Mouse (Mus musculus) CH12.LX (cell line): ENCODE data around the gene Atr. TPM values are rescaled to one million over a fixed set of nuclear protein-coding genes. Genes with fewer than 3 reads are reported as not detected.
A peak's percentile ranks its signal among the peaks of the same experiment; 100 is the strongest.

Source experiments
- DNase-seq: peaks from one replicate; pipeline ENCODE4 v3.0.0-alpha.2; 2013; ENCODE audit errors: extremely low read depth
- H3K27ac ChIP-seq: 2 replicates; pipeline ENCODE4 v1.5.1; 2012; ENCODE audit warnings: low read depth, mild to moderate bottlenecking, control low read depth, moderate library complexity; ENCODE audit not compliant: insufficient read depth
- H3K27me3 ChIP-seq: replicated peaks from 2 replicates; pipeline ENCODE3; 2012; ENCODE audit warnings: inconsistent platforms
- H3K36me3 ChIP-seq, 2 experiments: replicated peaks in 1 of 2; 2 replicates each; pipeline versions ENCODE3 to v1.6.1; 2012; ENCODE audit warnings: inconsistent platforms in 1 of 2, low read length in 1 of 2, mild to moderate bottlenecking in 1 of 2, mixed read lengths in 1 of 2, moderate library complexity in 1 of 2; ENCODE audit not compliant: control insufficient read depth in 1 of 2, insufficient read depth in 1 of 2
- H3K4me1 ChIP-seq, 2 experiments: 2 replicates each; pipeline ENCODE4 v1.6.1; 2012; ENCODE audit warnings: inconsistent platforms in 1 of 2, moderate library complexity in 1 of 2; ENCODE audit not compliant: insufficient read depth in 2 of 2, control insufficient read depth in 1 of 2
- H3K4me2 ChIP-seq: 2 replicates; pipeline ENCODE4 v1.6.1; 2012; ENCODE audit warnings: low read depth, mild to moderate bottlenecking, control low read depth; ENCODE audit not compliant: poor library complexity, insufficient read depth, severe bottlenecking
- H3K4me3 ChIP-seq, 3 experiments: fragments of 150-350 bp in 1 of 3; sonication (generic) in 1 of 3; replicated peaks in 1 of 3; 2 replicates each; pipeline versions ENCODE3 to v1.5.1; 2011 to 2012; ENCODE audit warnings: low read depth in 2 of 3, low read length in 2 of 3, mild to moderate bottlenecking in 2 of 3, moderate library complexity in 2 of 3, control low read depth in 1 of 3, improper control_type of control experiment in 1 of 3, inconsistent platforms in 1 of 3, mixed read lengths in 1 of 3; ENCODE audit not compliant: poor library complexity in 1 of 3
- H3K79me2 ChIP-seq: replicated peaks from 2 replicates; pipeline ENCODE4 v1.6.1; 2012; ENCODE audit warnings: mild to moderate bottlenecking, moderate library complexity; ENCODE audit not compliant: control insufficient read depth, poor library complexity, insufficient read depth, severe bottlenecking; ENCODE audit errors: extremely low read depth
- H3K9ac ChIP-seq: 2 replicates; pipeline ENCODE4 v1.6.1; 2012; ENCODE audit warnings: low read depth, mild to moderate bottlenecking, control low read depth, moderate library complexity; ENCODE audit not compliant: insufficient read depth
- H3K9me3 ChIP-seq: replicated peaks from 2 replicates; pipeline ENCODE3; 2012; ENCODE audit warnings: low read length, inconsistent platforms, mixed read lengths
- CHD1 ChIP-seq: IDR thresholded peaks from 2 replicates; pipeline ENCODE4 v1.6.1; 2012; ENCODE audit warnings: low read depth, low read length, improper control_type of control experiment, inconsistent platforms
- CHD2 ChIP-seq: IDR thresholded peaks from 2 replicates; pipeline ENCODE4 v1.6.1; 2011; ENCODE audit warnings: low read length, improper control_type of control experiment
- CTCF ChIP-seq, 2 experiments: IDR thresholded peaks in 1 of 2; conservative IDR thresholded peaks in 1 of 2; 2 replicates each; pipeline ENCODE4 v1.5.1; 2011 to 2012; ENCODE audit warnings: low read depth in 2 of 2, low read length in 2 of 2, improper control_type of control experiment in 1 of 2, inconsistent platforms in 1 of 2, mild to moderate bottlenecking in 1 of 2, moderate library complexity in 1 of 2
- EP300 ChIP-seq: IDR thresholded peaks from 2 replicates; pipeline ENCODE4 v1.6.1; 2011; ENCODE audit warnings: low read length, improper control_type of control experiment
- HCFC1 ChIP-seq: IDR thresholded peaks from 2 replicates; pipeline ENCODE4 v1.6.1; 2012; ENCODE audit warnings: low read depth, mild to moderate bottlenecking, inconsistent platforms, low read length, improper control_type of control experiment
- IRF4 ChIP-seq: IDR thresholded peaks from 2 replicates; pipeline ENCODE4 v1.6.1; 2014; ENCODE audit warnings: low read depth, mild to moderate bottlenecking, inconsistent platforms, low read length, improper control_type of control experiment
- JUN ChIP-seq: IDR thresholded peaks from 2 replicates; pipeline ENCODE4 v1.6.1; 2011; ENCODE audit warnings: low read depth, mild to moderate bottlenecking, low read length, improper control_type of control experiment, moderate library complexity; ENCODE audit not compliant: insufficient read depth
- JUND ChIP-seq: conservative IDR thresholded peaks from 2 replicates; pipeline ENCODE4 v1.6.1; 2011; ENCODE audit warnings: low read depth, low read length, improper control_type of control experiment
- MAFK ChIP-seq: IDR thresholded peaks from 2 replicates; pipeline ENCODE4 v1.6.1; 2011; ENCODE audit warnings: low read length, improper control_type of control experiment; ENCODE audit not compliant: insufficient replicate concordance
- MAX ChIP-seq: IDR thresholded peaks from 2 replicates; pipeline ENCODE4 v1.6.1; 2011; ENCODE audit warnings: low read length, improper control_type of control experiment
- MAZ ChIP-seq: IDR thresholded peaks from 2 replicates; pipeline ENCODE4 v1.6.1; 2012; ENCODE audit warnings: low read depth, mild to moderate bottlenecking, inconsistent platforms, low read length, improper control_type of control experiment, moderate library complexity
- NELFE ChIP-seq: IDR thresholded peaks from 2 replicates; pipeline ENCODE4 v1.6.1; 2011; ENCODE audit warnings: low read depth, low read length, improper control_type of control experiment
- PAX5 ChIP-seq: IDR thresholded peaks from 2 replicates; pipeline ENCODE4 v1.6.1; 2012; ENCODE audit warnings: low read length, inconsistent platforms, mixed read lengths
- POLR2A ChIP-seq: IDR thresholded peaks from 2 replicates; pipeline ENCODE4 v1.6.1; 2011; ENCODE audit warnings: low read depth, mild to moderate bottlenecking, improper control_type of control experiment, low read length
- RAD21 ChIP-seq: IDR thresholded peaks from 2 replicates; pipeline ENCODE4 v1.6.1; 2011; ENCODE audit warnings: low read depth, mild to moderate bottlenecking, low read length, improper control_type of control experiment, moderate library complexity
- RCOR1 ChIP-seq: conservative IDR thresholded peaks from 2 replicates; pipeline ENCODE4 v1.6.1; 2012; ENCODE audit warnings: low read depth, mild to moderate bottlenecking, inconsistent platforms, low read length, improper control_type of control experiment
- SMC3 ChIP-seq: IDR thresholded peaks from 2 replicates; pipeline ENCODE4 v1.6.1; 2011; ENCODE audit warnings: low read depth, low read length, improper control_type of control experiment
- TBP ChIP-seq: conservative IDR thresholded peaks from 2 replicates; pipeline ENCODE4 v1.6.1; 2011; ENCODE audit warnings: low read depth, low read length, improper control_type of control experiment
- USF2 ChIP-seq: conservative IDR thresholded peaks from 2 replicates; pipeline ENCODE4 v1.6.1; 2011; ENCODE audit warnings: low read depth, low read length, improper control_type of control experiment
- ZC3H11A ChIP-seq: IDR thresholded peaks from 2 replicates; pipeline ENCODE4 v1.6.1; 2012; ENCODE audit warnings: low read depth, mild to moderate bottlenecking, inconsistent platforms, low read length, improper control_type of control experiment
- ZKSCAN1 ChIP-seq: IDR thresholded peaks from 2 replicates; pipeline ENCODE4 v1.6.1; 2012; ENCODE audit warnings: low read depth, inconsistent platforms, low read length, improper control_type of control experiment, borderline replicate concordance
- dilution Hi-C: fragments of 300-500 bp; cut with MboI; formaldehyde crosslinking; loops from 2 replicates; pipeline ENCODE4 v1.14.3; 2020; ENCODE audit warnings: low sequenced_read_pairs; ENCODE audit not compliant: extremely low pct_unique_long_range_greater_than_20kb, extremely low pct_ligation_motif_present
- in situ Hi-C: fragments of 300-500 bp; cut with MboI; formaldehyde crosslinking; loops from 3 replicates; pipeline ENCODE4 v1.14.3; 2019; ENCODE audit warnings: low sequenced_read_pairs, low pct_ligation_motif_present, low pct_unique_long_range_greater_than_20kb, mixed read lengths
- polyA plus RNA-seq: library from polyadenylated mRNA; unstranded; fragments of >175 nt; gene quantifications from 2 replicates; pipeline ENCODE4 v1.2.1, GENCODE M21; 2012; ENCODE audit warnings: low read depth; ENCODE audit not compliant: insufficient read length
- total RNA-seq, 2 experiments: library from RNA; depleted of rRNA; stranded (reverse); fragments of 300-350 nt in 1 of 2; fragments of >200 nt in 1 of 2; gene quantifications; 2 replicates each; pipeline ENCODE4 v1.2.3; 2012 to 2014

Gene Atr
- total and polyA plus RNA-seq, 3 experiments: 18.5 to 37.4 (median 23.3) TPM

GRCm38 (mm10) chr9:95832758-95833157, 24.6 kb upstream of the Atr start (continued):
- TF ChIP-seq ZC3H11A (no peak), SMC3 (no peak), ZKSCAN1 (no peak), CHD1 (no peak), HCFC1 (no peak), POLR2A (no peak), MAX (no peak), TBP (no peak), MAZ (no peak), IRF4 (peak; percentile 90), RCOR1 (peak; percentile 81; the same call in 1 of the 2 replicates), PAX5 (no peak), JUND (peak; percentile 55; the same call in 1 of the 2 replicates), JUN (peak; percentile 63; the same call in 1 of the 2 replicates), NELFE (no peak)

GRCm38 (mm10) chr9:95834799-95835198, 22.6 kb upstream of the Atr start:
- no peak overlapping the region for H3K9ac ChIP-seq
- dilution Hi-C loops (no loop called here), in situ Hi-C loops (loop anchor here (25.0 kb wide), 1 partner anchor 147 kb away; no protein-coding TSS in a partner anchor)
- no peak for DNase-seq
- no peaks in the 10 kb centered on the region for H3K27me3 ChIP-seq
- no peak overlapping the region for H3K27ac ChIP-seq
- no peaks in the 10 kb centered on the region for H3K9me3 ChIP-seq
- no peak overlapping the region for H3K4me3 ChIP-seq
- H3K4me2 ChIP-seq: no peak overlapping the region
- no peaks in the 10 kb centered on the region for H3K79me2 ChIP-seq
- peaks cover 6 to 26% of the 10 kb centered on the region in 2 experiments for H3K4me1 ChIP-seq
- H3K36me3 ChIP-seq: no peaks in the 10 kb centered on the region
- no peak for TF ChIP-seq USF2
- TF ChIP-seq ZC3H11A: no peak
- TF ChIP-seq CHD1: no peak
- TF ChIP-seq RAD21: no peak
- TF ChIP-seq MAFK: no peak
- no peak for TF ChIP-seq NELFE
- TF ChIP-seq CHD2: no peak
- no peak for TF ChIP-seq JUND
- TF ChIP-seq EP300: no peak
- no peak for TF ChIP-seq JUN
- no peak for TF ChIP-seq POLR2A
- no peak for TF ChIP-seq CTCF (conservative IDR thresholded peaks at IDR 0.05 in 1 of 2, IDR thresholded peaks at IDR 0.05 in 1 of 2; ENCODE audit: low read depth in 2 of 2, low read length in 2 of 2)
- no peak for TF ChIP-seq HCFC1
- TF ChIP-seq ZKSCAN1: no peak
